Mouse (Mus musculus): ENCODE data around the gene Gtf2f1. TPM values are rescaled to one million over a fixed set of nuclear protein-coding genes. Genes with fewer than 3 reads are reported as not detected.

Gene Gtf2f1
- polyA plus RNA-seq, 1 experiment from 2014 or later = 61.0 TPM

GRCm38 (mm10) chr17:56962642-56963405, 48.3 kb downstream of the Gtf2f1 start:
- Histone ChIP-seq H3K27ac (no peak overlapping the region), H3K36me3 (no peaks in the 10 kb centered on the region), H3K4me3 (no peak overlapping the region), H3K9me3 (no peaks in the 10 kb centered on the region), H3K4me1 (no peaks in the 10 kb centered on the region), H3K27me3 (no peaks in the 10 kb centered on the region), H3K9ac (no peak overlapping the region), H3K4me2 (replicated peaks) (no peak overlapping the region)
- ATAC-seq (ENCODE audit: low FRiP score, low read depth) = no peak
- WGBS = 70% methylated on average over 5 of the region's 5 CpGs

- H3K9ac ChIP-seq = no peak overlapping the region
- no peaks in the 10 kb centered on the region for H3K9me3 ChIP-seq
- ATAC-seq (ENCODE audit: low FRiP score, low read depth) = no peak
- no peak overlapping the region for H3K27ac ChIP-seq
- 81% methylated on average over 4 of the region's 4 CpGs for WGBS
- H3K27me3 ChIP-seq = no peaks in the 10 kb centered on the region
- H3K4me3 ChIP-seq = no peak overlapping the region
- H3K36me3 ChIP-seq = no peaks in the 10 kb centered on the region
- H3K4me1 ChIP-seq = no peaks in the 10 kb centered on the region
- H3K4me2 ChIP-seq (replicated peaks) = no peak overlapping the region
Observed at GRCm38 (mm10) chr17:56961880-56962279, 49.2 kb downstream of the Gtf2f1 start.

DNA sequence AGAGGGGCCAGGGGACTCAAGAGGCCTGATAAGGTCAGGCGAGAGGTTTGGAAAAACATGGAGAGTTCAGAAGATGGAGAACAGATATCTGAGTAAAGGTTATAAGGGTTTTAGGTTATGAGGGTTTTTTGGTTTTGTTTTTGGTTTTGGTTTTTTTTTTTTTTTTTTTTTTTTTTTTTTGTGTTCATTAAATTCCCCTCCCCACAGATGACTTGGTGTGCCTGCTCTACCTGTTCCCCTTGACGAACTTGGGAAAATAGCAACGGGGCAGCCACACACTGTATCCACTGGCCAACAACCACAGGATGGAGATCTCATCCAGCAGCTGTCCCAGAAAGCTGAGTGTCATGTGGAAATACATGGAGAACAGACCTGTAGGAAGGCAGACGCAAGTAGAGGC, 52.4 kb downstream of the Gtf2f1 start:
- no peaks in the 10 kb centered on the region for H3K36me3 ChIP-seq
- H3K4me2 ChIP-seq (replicated peaks) = no peak overlapping the region
- no peak overlapping the region for H3K9ac ChIP-seq
- no peaks in the 10 kb centered on the region for H3K4me1 ChIP-seq
- H3K27ac ChIP-seq = no peak overlapping the region
- no peak overlapping the region for H3K4me3 ChIP-seq
- 78% methylated on average over 4 of the region's 4 CpGs for WGBS
- no peaks in the 10 kb centered on the region for H3K9me3 ChIP-seq
- ATAC-seq (ENCODE audit: low FRiP score, low read depth) = no peak
- H3K27me3 ChIP-seq = no peaks in the 10 kb centered on the region

GRCm38 (mm10) chr17:56957763-56958429, 53.2 kb downstream of the Gtf2f1 start:
- Histone ChIP-seq H3K4me1 (no peaks in the 10 kb centered on the region), H3K4me3 (no peak overlapping the region), H3K36me3 (no peaks in the 10 kb centered on the region), H3K9ac (no peak overlapping the region), H3K27ac (no peak overlapping the region), H3K27me3 (no peaks in the 10 kb centered on the region), H3K9me3 (no peaks in the 10 kb centered on the region), H3K4me2 (replicated peaks) (no peak overlapping the region)
- WGBS = 25% methylated on average over 11 of the region's 11 CpGs
- no peak for ATAC-seq (ENCODE audit: low FRiP score, low read depth)

DNA sequence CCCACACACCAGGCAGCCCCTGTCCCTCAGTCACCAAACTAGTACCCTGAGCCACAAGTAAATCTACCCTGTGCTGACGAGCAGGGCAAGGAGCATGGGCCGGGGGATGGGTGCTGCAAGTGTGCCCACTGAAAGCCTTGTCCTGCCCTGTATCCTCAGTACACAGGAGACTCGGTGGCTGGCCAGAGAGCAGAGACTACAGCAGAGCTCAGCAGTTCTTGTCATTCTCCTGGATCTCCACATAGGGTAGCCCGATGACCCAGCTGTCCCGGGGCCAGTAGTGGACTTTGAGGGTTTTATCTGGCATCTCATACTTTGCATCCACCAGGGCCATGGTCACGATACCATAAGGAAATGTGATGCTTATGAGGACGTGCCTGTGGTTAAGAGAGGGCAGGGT, 56.2 kb downstream of the Gtf2f1 start:
- H3K4me2 ChIP-seq (replicated peaks) = no peak overlapping the region
- no peak overlapping the region for H3K4me3 ChIP-seq
- H3K9ac ChIP-seq = no peak overlapping the region
- 79% methylated on average over 7 of the region's 7 CpGs for WGBS
- no peaks in the 10 kb centered on the region for H3K36me3 ChIP-seq
- H3K4me1 ChIP-seq = no peaks in the 10 kb centered on the region
- H3K9me3 ChIP-seq = no peaks in the 10 kb centered on the region
- no peaks in the 10 kb centered on the region for H3K27me3 ChIP-seq
- no peak overlapping the region for H3K27ac ChIP-seq
- no peak for ATAC-seq (ENCODE audit: low FRiP score, low read depth)

Other genes starting within 250 kb of the Gtf2f1 start
- 47.7 and 50.5 TPM in 2 replicates for gene Dus3l, start 246.5 kb downstream of the Gtf2f1 start, polyA plus RNA-seq (2015; fragmentation: Nextera tagmentation; extraction: Ambion mirVana)
- gene Prr22, start 241.0 kb downstream of the Gtf2f1 start, polyA plus RNA-seq (2015; fragmentation: Nextera tagmentation; extraction: Ambion mirVana) = 1.4 and 1.5 TPM in 2 replicates
- gene Rfx2, start 180.3 kb downstream of the Gtf2f1 start, polyA plus RNA-seq (2015; fragmentation: Nextera tagmentation; extraction: Ambion mirVana) = 4.5 and 4.9 TPM in 2 replicates
- gene Acsbg2, start 136.8 kb downstream of the Gtf2f1 start, polyA plus RNA-seq (2015; fragmentation: Nextera tagmentation; extraction: Ambion mirVana) = not detected in 2 replicates
- 0.29 and 0.47 TPM in 2 replicates for gene 1700061G19Rik, start 135.8 kb downstream of the Gtf2f1 start, polyA plus RNA-seq (2015; fragmentation: Nextera tagmentation; extraction: Ambion mirVana)
- 63.3 and 74.1 TPM in 2 replicates for gene Mllt1, start 75.9 kb downstream of the Gtf2f1 start, polyA plus RNA-seq (2015; fragmentation: Nextera tagmentation; extraction: Ambion mirVana)
- gene Acer1, start 29.2 kb downstream of the Gtf2f1 start, polyA plus RNA-seq (2015; fragmentation: Nextera tagmentation; extraction: Ambion mirVana) = not detected in 2 replicates
- 157 and 163 TPM in 2 replicates for gene Clpp, start 21.0 kb downstream of the Gtf2f1 start, polyA plus RNA-seq (2015; fragmentation: Nextera tagmentation; extraction: Ambion mirVana)
- 41.7 and 44.4 TPM in 2 replicates for gene Alkbh7, start 13.9 kb downstream of the Gtf2f1 start, polyA plus RNA-seq (2015; fragmentation: Nextera tagmentation; extraction: Ambion mirVana)
- gene Pspn, start 11.3 kb downstream of the Gtf2f1 start, polyA plus RNA-seq (2015; fragmentation: Nextera tagmentation; extraction: Ambion mirVana) = not detected in 2 replicates
- gene Gm17949, start 181 bp upstream of the Gtf2f1 start, polyA plus RNA-seq (2015; fragmentation: Nextera tagmentation; extraction: Ambion mirVana) = 0.32 TPM in 1 of 2 replicates, not detected in the other
- gene Khsrp, start 20.2 kb upstream of the Gtf2f1 start, polyA plus RNA-seq (2015; fragmentation: Nextera tagmentation; extraction: Ambion mirVana) = 46.0 and 46.3 TPM in 2 replicates
- not detected in 2 replicates for gene Slc25a41, start 30.4 kb upstream of the Gtf2f1 start, polyA plus RNA-seq (2015; fragmentation: Nextera tagmentation; extraction: Ambion mirVana)
- gene Crb3, start 47.8 kb upstream of the Gtf2f1 start, polyA plus RNA-seq (2015; fragmentation: Nextera tagmentation; extraction: Ambion mirVana) = 1.7 and 2.9 TPM in 2 replicates
- gene Slc25a23, start 48.6 kb upstream of the Gtf2f1 start, polyA plus RNA-seq (2015; fragmentation: Nextera tagmentation; extraction: Ambion mirVana) = 5.5 and 6.5 TPM in 2 replicates
- 1.1 TPM in 2 replicates for gene Dennd1c, start 67.2 kb upstream of the Gtf2f1 start, polyA plus RNA-seq (2015; fragmentation: Nextera tagmentation; extraction: Ambion mirVana)
- gene Tubb4a, start 76.5 kb upstream of the Gtf2f1 start, polyA plus RNA-seq (2015; fragmentation: Nextera tagmentation; extraction: Ambion mirVana) = 16.3 and 17.5 TPM in 2 replicates
- 9.2 and 10.9 TPM in 2 replicates for gene Tnfsf9, start 94.0 kb upstream of the Gtf2f1 start, polyA plus RNA-seq (2015; fragmentation: Nextera tagmentation; extraction: Ambion mirVana)
- not detected in 2 replicates for gene Cd70, start 138.5 kb upstream of the Gtf2f1 start, polyA plus RNA-seq (2015; fragmentation: Nextera tagmentation; extraction: Ambion mirVana)
- gene Tnfsf14, start 182.9 kb upstream of the Gtf2f1 start, polyA plus RNA-seq (2015; fragmentation: Nextera tagmentation; extraction: Ambion mirVana) = 0.20 TPM in 1 of 2 replicates, not detected in the other
- gene C3, start 216.8 kb upstream of the Gtf2f1 start, polyA plus RNA-seq (2015; fragmentation: Nextera tagmentation; extraction: Ambion mirVana) = 0.31 and 0.59 TPM in 2 replicates
- 34.5 and 36.5 TPM in 2 replicates for gene Gpr108, start 237.2 kb upstream of the Gtf2f1 start, polyA plus RNA-seq (2015; fragmentation: Nextera tagmentation; extraction: Ambion mirVana)
- 28.8 and 38.1 TPM in 2 replicates for gene Trip10, start 238.2 kb upstream of the Gtf2f1 start, polyA plus RNA-seq (2015; fragmentation: Nextera tagmentation; extraction: Ambion mirVana)